Mouse (Mus musculus) forebrain, embryonic 11.5 days (tissue): ENCODE results near the gene Pla2g3. TPM values are rescaled to one million over a fixed set of nuclear protein-coding genes. Genes with fewer than 3 reads are reported as not detected.

Experiments
- ATAC-seq: fragments of 200-750 bp; cut with Nextera tagmentation; replicated peaks from 2 replicates; pipeline ENCODE4 v1.8.0; 2017; ENCODE audit warnings: moderate TSS enrichment; ENCODE audit not compliant: low FRiP score
- DNase-seq: peaks from one replicate; pipeline ENCODE4 v3.0.0-alpha.2; 2017; ENCODE audit warnings: low spot score
- H3K27ac ChIP-seq: fragments of 300-500 bp; sonication (generic); 2 replicates; pipeline ENCODE4 v1.5.1; 2014; ENCODE audit warnings: low read depth, low read length
- H3K27me3 ChIP-seq: fragments of 300-500 bp; sonication (generic); 2 replicates; pipeline ENCODE4 v1.6.1; 2014; ENCODE audit warnings: mild to moderate bottlenecking, low read length, mixed read lengths; ENCODE audit not compliant: control insufficient read depth, insufficient read depth
- H3K36me3 ChIP-seq: fragments of 300-500 bp; sonication (generic); 2 replicates; pipeline ENCODE4 v1.6.1; 2014; ENCODE audit warnings: mild to moderate bottlenecking, low read length, moderate library complexity, mixed read lengths; ENCODE audit not compliant: control insufficient read depth, insufficient read depth
- H3K4me1 ChIP-seq: fragments of 300-500 bp; sonication (generic); replicated peaks from 2 replicates; pipeline ENCODE4 v1.6.1; 2014; ENCODE audit warnings: low read length, mixed read lengths; ENCODE audit not compliant: control insufficient read depth, insufficient read depth
- H3K4me2 ChIP-seq: fragments of 300-500 bp; sonication (generic); 2 replicates; pipeline ENCODE4 v1.6.1; 2014; ENCODE audit warnings: low read depth, mild to moderate bottlenecking, low read length, moderate library complexity, mixed read lengths; ENCODE audit not compliant: severe bottlenecking
- H3K4me3 ChIP-seq: fragments of 300-500 bp; sonication (generic); 2 replicates; pipeline ENCODE4 v1.5.1; 2014; ENCODE audit warnings: low read depth, low read length
- H3K9ac ChIP-seq: fragments of 300-500 bp; sonication (generic); 2 replicates; pipeline ENCODE4 v1.6.1; 2014; ENCODE audit warnings: low read length
- H3K9me3 ChIP-seq: fragments of 300-500 bp; sonication (generic); 2 replicates; pipeline ENCODE4 v1.6.1; 2016; ENCODE audit warnings: low read length, mixed read lengths; ENCODE audit not compliant: control insufficient read depth
- whole genome bisulfite sequencing: fragments of 180-500 bp; shearing (Covaris S2); extraction: QIAGEN DNeasy Blood & Tissue Kit; methylation state at CpG from one replicate; pipeline ENCODE4 v1.1.7; 2014; 5-methylcytosine and 5-hydroxymethylcytosine counted together
- polyA plus RNA-seq: library from polyadenylated mRNA; unstranded; fragments of >200 nt; fragmentation: Nextera tagmentation; extraction: Ambion mirVana; gene quantifications from 2 replicates; pipeline ENCODE4 v1.2.1, GENCODE M21; 2014

The Pla2g3 gene
- polyA plus RNA-seq, 1 experiment from 2014 or later = 0.92 TPM

GRCm38 (mm10) chr11:3475489-3475888, 12.6 kb upstream of the Pla2g3 start:
- Histone ChIP-seq H3K9ac (no peak overlapping the region), H3K4me1 (no peaks in the 10 kb centered on the region), H3K9me3 (no peaks in the 10 kb centered on the region), H3K4me3 (no peak overlapping the region), H3K4me2 (no peak overlapping the region), H3K27ac (no peak overlapping the region), H3K36me3 (no peaks in the 10 kb centered on the region), H3K27me3 (no peaks in the 10 kb centered on the region)
- no peak for ATAC-seq
- no peak for DNase-seq

- no peak overlapping the region for H3K9ac ChIP-seq
- H3K4me1 ChIP-seq = no peaks in the 10 kb centered on the region
- no peak overlapping the region for H3K27ac ChIP-seq
- 67% methylated on average over 11 of the region's 11 CpGs for WGBS
- DNase-seq (no peak), ATAC-seq (no peak)
- no peaks in the 10 kb centered on the region for H3K9me3 ChIP-seq
- H3K36me3 ChIP-seq = no peaks in the 10 kb centered on the region
- no peaks in the 10 kb centered on the region for H3K27me3 ChIP-seq
- H3K4me3 ChIP-seq = no peak overlapping the region
- H3K4me2 ChIP-seq = no peak overlapping the region
Measured at GRCm38 (mm10) chr11:3483980-3484642, 4.0 kb upstream of the Pla2g3 start.

GRCm38 (mm10) chr11:3486349-3486748, 1.7 kb upstream of the Pla2g3 start:
- Histone ChIP-seq H3K27me3 (no peaks in the 10 kb centered on the region), H3K4me2 (no peak overlapping the region), H3K27ac (no peak overlapping the region), H3K4me1 (no peaks in the 10 kb centered on the region), H3K9ac (no peak overlapping the region), H3K9me3 (no peaks in the 10 kb centered on the region), H3K4me3 (no peak overlapping the region), H3K36me3 (no peaks in the 10 kb centered on the region)
- ATAC-seq (no peak), DNase-seq (no peak)
- WGBS = 78% methylated on average over 7 of the region's 7 CpGs

GRCm38 (mm10) chr11:3489036-3489435, 952 bp downstream of the Pla2g3 start:
- no peak for DNase-seq
- H3K4me2 ChIP-seq = no peak overlapping the region
- H3K36me3 ChIP-seq = no peaks in the 10 kb centered on the region
- no peak for ATAC-seq
- no peaks in the 10 kb centered on the region for H3K9me3 ChIP-seq
- H3K27me3 ChIP-seq = no peaks in the 10 kb centered on the region
- no peak overlapping the region for H3K27ac ChIP-seq
- 86% methylated on average over 5 of the region's 5 CpGs for WGBS
- H3K9ac ChIP-seq = no peak overlapping the region
- no peak overlapping the region for H3K4me3 ChIP-seq
- H3K4me1 ChIP-seq = 0 out of 2 replicates have a peak, but pooled peaks cover 2% of the 10 kb centered on the region

GRCm38 (mm10) chr11:3492748-3493147, 4.7 kb downstream of the Pla2g3 start:
- no peak overlapping the region for H3K4me3 ChIP-seq
- H3K9ac ChIP-seq = no peak overlapping the region
- H3K4me2 ChIP-seq = no peak overlapping the region
- no peak overlapping the region for H3K27ac ChIP-seq
- H3K9me3 ChIP-seq = no peaks in the 10 kb centered on the region
- H3K36me3 ChIP-seq = no peaks in the 10 kb centered on the region
- 0 out of 2 replicates have a peak, but pooled peaks cover 2% of the 10 kb centered on the region for H3K4me1 ChIP-seq
- DNase-seq (no peak), ATAC-seq (no peak)
- WGBS = 79% methylated on average over 4 of the region's 4 CpGs
- H3K27me3 ChIP-seq = no peaks in the 10 kb centered on the region

- H3K9ac ChIP-seq = no peak overlapping the region
- H3K4me2 ChIP-seq = no peak overlapping the region
- no peaks in the 10 kb centered on the region for H3K9me3 ChIP-seq
- H3K27me3 ChIP-seq = no peaks in the 10 kb centered on the region
- no peak for DNase-seq
- ATAC-seq = no peak
- H3K36me3 ChIP-seq = no peaks in the 10 kb centered on the region
- no peak overlapping the region for H3K4me3 ChIP-seq
- H3K27ac ChIP-seq = no peak overlapping the region
- 0 out of 2 replicates have a peak, but pooled peaks cover 2% of the 10 kb centered on the region for H3K4me1 ChIP-seq
- WGBS = 85% methylated on average over 17 of the region's 17 CpGs
Measured at GRCm38 (mm10) chr11:3494857-3495256, 6.8 kb downstream of the Pla2g3 start.

- no peaks in the 10 kb centered on the region for H3K36me3 ChIP-seq
- WGBS = 90% methylated on average over 14 of the region's 14 CpGs
Measured at GRCm38 (mm10) chr11:3495496-3495895, 7.4 kb downstream of the Pla2g3 start.

GRCm38 (mm10) chr11:3496756-3497155, 8.7 kb downstream of the Pla2g3 start:
- H3K27ac ChIP-seq = no peak overlapping the region
- ATAC-seq (no peak), DNase-seq (peak; percentile 32)
- H3K4me2 ChIP-seq = no peak overlapping the region
- H3K27me3 ChIP-seq = no peaks in the 10 kb centered on the region
- 0 out of 2 replicates have a peak, but pooled peaks cover 2% of the 10 kb centered on the region for H3K4me1 ChIP-seq
- no peaks in the 10 kb centered on the region for H3K9me3 ChIP-seq
- no peaks in the 10 kb centered on the region for H3K36me3 ChIP-seq
- no peak overlapping the region for H3K4me3 ChIP-seq
- no peak overlapping the region for H3K9ac ChIP-seq
- WGBS = 59% methylated on average over 5 of the region's 5 CpGs

More at GRCm38 (mm10) chr11:3495496-3495895, 7.4 kb downstream of the Pla2g3 start:
- H3K4me2 ChIP-seq = no peak overlapping the region
- ATAC-seq (no peak), DNase-seq (no peak)
- H3K9me3 ChIP-seq = no peaks in the 10 kb centered on the region
- 0 out of 2 replicates have a peak, but pooled peaks cover 2% of the 10 kb centered on the region for H3K4me1 ChIP-seq
- no peak overlapping the region for H3K9ac ChIP-seq
- no peaks in the 10 kb centered on the region for H3K27me3 ChIP-seq
- H3K27ac ChIP-seq = no peak overlapping the region
- H3K4me3 ChIP-seq = no peak overlapping the region

GRCm38 (mm10) chr11:3497296-3497695, 9.2 kb downstream of the Pla2g3 start:
- no peak overlapping the region for H3K4me2 ChIP-seq
- ATAC-seq = no peak
- no peaks in the 10 kb centered on the region for H3K36me3 ChIP-seq
- no peaks in the 10 kb centered on the region for H3K4me1 ChIP-seq
- no peak overlapping the region for H3K27ac ChIP-seq
- no peak overlapping the region for H3K9ac ChIP-seq
- no peaks in the 10 kb centered on the region for H3K9me3 ChIP-seq
- WGBS = 93% methylated on average over 1 of the region's 1 CpGs
- no peak for DNase-seq
- H3K4me3 ChIP-seq = no peak overlapping the region
- no peaks in the 10 kb centered on the region for H3K27me3 ChIP-seq
